Mouse (Mus musculus) gastrocnemius, adult 18-20 months (tissue): ENCODE measurements around the gene Xylt1. TPM values are rescaled to one million over a fixed set of nuclear protein-coding genes. Genes with fewer than 3 reads are reported as not detected.

ENCODE experiments used
- DNase-seq: peaks from one replicate; pipeline ENCODE4 v3.0.0; 2021; ENCODE audit warnings: low spot score
- total RNA-seq, 2 experiments: library from RNA; stranded (reverse); gene quantifications; 2 replicates each; pipeline ENCODE4 v1.2.3; 2021

Xylt1 gene
- total RNA-seq, 2 experiments from 2014 or later, result 8.2 to 9.3 TPM

DNA sequence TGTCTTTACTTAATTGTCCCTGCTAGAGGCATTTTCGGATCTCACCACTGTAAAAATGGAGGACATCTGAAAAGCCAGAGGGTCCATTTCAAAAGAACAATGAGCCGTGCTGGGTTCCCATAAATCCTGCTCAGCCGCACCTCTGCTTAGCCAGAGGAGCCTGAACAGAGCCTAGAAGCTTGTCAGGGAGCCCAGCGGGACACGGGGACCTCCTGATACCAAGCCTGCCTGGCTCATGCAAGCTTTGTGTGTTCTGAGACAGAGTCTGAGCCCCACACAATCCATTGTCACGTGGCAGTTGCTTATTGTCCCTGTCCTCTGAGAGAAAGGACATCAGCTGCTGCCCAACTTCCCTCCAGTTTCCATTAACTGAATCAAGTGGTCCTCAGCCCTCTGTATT is 229.7 kb downstream of the Xylt1 start:
- DNase-seq, result no peak

DNA sequence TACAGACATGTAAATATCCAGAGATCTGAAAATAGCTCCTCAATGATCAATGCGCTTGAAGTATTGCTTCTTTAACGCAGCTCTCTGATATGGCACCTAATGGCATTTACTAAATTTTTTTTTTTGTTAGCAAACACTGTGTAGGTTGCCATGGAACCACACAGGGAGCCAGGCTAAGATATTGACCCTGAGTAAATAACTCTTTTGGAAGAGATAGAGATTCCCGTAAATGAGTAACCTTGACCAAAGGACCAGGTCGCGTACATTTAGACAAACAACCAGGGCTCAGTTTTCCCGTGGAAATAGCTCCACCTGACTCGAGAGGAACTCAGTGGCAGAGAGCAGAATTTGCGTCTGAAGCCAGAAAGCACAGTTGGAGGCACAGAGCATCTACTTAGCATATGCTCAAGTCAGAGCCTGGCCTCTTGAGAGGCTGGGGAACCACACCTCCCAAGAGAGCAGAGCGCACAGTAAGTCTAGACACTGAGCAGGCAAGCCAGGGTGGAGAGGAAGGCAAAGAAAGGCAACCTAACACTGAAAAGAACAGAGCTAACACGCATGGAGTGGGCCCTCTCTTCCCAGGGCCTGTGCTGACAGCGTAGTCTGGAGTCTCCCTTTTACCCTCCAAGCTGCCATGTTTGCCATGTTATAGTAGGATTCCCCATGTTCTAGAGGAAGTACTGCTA is 232.2 kb downstream of the Xylt1 start:
- DNase-seq, result no peak

- DNase-seq, result no peak
Measured at GRCm38 (mm10) chr7:117613796-117614195, 233.0 kb downstream of the Xylt1 start.

DNA sequence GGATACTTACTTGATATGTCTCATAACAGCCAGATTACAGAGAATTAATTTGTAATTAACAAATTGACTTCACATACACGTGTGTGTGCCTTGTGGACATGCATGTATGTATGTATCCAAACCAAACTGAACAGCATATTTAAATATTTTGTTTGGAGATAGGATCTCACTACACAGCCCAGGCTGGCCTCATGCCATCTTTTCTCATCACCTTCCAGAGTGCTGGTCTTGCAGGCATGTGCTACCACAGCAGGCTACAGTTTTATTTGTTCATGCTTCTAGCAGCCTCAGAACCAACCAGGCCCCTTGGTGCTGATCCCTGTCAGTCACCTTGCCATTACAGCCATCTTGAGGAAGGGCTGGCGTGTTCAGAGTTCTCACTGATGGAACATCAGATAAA is 233.6 kb downstream of the Xylt1 start:
- DNase-seq, result no peak

- no peak for DNase-seq
Measured at GRCm38 (mm10) chr7:117614851-117615250, 234.1 kb downstream of the Xylt1 start.

- no peak for DNase-seq
Measured at GRCm38 (mm10) chr7:117616277-117616676, 235.5 kb downstream of the Xylt1 start.

- DNase-seq, result no peak
Measured at GRCm38 (mm10) chr7:117618715-117619150, 238.0 kb downstream of the Xylt1 start.

- peak; percentile 25 for DNase-seq
Measured at GRCm38 (mm10) chr7:117621566-117621965, 240.8 kb downstream of the Xylt1 start.

- peak; percentile 50 for DNase-seq
Measured at GRCm38 (mm10) chr7:117622769-117623168, 242.0 kb downstream of the Xylt1 start.

DNA sequence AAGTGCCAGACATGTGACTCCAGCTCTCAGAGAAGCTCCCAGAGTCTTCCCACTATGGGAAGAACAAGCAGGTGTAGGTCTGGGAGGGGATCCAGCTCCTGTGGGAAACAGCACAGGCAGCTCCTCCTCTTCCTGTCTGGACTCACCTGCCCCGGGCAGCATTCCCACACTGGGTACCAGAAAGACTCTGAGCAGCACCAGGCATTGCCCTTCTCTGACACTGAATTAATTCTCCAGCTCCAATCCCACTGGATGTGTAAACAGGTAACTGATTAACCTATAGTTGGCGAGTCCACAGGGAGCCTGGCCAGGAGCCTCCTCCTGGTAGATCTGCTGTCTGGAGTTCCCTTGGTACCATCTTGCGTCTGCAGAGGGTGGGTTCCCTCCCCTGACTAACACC is 248.0 kb downstream of the Xylt1 start:
- DNase-seq, result no peak

DNA sequence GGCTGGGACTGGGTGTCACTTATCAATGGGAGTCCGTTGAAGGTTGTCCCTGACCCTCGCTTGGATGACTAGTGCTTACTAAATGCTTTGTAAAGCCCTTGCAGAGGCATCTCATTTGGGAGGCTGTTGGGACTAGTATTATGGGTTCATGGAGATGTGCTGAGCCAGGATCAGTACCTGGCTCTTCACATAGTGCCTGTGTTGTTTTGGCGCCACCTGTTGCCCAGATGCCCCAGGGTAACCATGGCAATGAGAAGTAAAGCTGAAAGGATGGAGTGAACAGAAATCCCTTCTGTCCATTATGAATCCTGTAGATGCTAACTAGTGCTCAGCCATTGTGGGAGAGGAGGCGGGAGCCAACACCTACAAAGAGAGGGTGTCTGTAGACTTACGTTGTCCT is 249.9 kb downstream of the Xylt1 start:
- DNase-seq, result peak; percentile 10

DNA sequence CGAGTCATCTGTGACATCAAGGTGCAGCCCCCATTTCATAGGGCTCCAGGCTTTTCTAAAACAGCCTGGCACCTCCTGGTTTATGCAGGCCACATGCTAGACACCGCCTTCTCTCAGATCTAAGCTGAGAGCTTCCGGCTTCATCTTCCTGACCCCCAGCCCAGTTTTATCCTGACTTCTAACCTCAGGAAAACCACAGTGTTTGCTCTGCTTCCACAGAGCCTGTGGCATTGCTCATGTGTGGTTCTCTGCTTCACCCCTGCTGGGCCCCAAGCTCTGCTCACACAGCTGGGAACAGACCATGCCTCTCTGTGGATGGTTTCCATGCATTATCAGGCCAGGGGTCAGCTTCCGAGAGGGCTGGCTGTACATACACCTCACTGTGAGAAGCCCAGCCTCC is 254.8 kb downstream of the Xylt1 start:
- no peak for DNase-seq

DNA sequence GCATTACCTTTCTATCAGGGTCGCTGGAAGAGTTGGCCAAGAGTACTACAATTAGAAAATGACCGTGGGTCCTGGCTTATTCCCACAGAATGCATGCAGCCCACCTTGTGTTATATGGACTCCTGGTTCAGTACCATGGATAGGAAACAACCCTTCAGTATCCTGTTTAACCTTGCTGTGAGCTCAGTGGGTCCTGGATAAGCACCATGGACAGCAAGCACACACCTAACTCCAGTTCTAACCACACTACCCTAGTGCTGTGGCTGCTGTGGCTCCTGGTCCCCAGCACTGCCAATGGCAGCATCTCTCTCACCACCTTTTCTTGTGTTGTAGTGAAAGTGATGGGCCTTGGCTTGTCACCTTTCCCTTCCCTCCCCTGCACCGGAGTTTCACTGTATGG is 255.9 kb downstream of the Xylt1 start:
- no peak for DNase-seq

GRCm38 (mm10) chr7:117637997-117638396 is 257.2 kb downstream of the Xylt1 start:
- DNase-seq, result no peak

- DNase-seq, result no peak
Measured at GRCm38 (mm10) chr7:117652637-117653036, 271.9 kb downstream of the Xylt1 start.

DNA sequence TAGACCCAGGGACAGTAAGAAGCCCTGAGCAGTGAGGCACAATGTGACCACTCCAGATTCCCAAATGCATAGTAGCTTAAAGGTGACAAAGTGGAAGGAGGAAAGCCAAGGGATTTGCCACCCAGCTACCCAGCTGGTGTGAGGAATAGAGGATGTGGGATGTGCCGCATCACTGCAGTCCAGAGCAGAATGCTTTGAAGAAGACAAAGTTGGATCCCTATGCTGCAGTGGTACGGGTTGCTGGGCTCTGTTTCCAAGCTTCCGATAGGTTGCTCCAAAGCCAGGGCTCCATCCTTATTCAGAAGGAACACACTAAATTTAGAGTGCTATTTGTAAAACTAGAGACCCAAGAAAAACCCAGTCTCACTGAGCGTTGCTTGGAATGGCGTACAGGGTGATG is 275.0 kb downstream of the Xylt1 start:
- DNase-seq, result no peak

DNA sequence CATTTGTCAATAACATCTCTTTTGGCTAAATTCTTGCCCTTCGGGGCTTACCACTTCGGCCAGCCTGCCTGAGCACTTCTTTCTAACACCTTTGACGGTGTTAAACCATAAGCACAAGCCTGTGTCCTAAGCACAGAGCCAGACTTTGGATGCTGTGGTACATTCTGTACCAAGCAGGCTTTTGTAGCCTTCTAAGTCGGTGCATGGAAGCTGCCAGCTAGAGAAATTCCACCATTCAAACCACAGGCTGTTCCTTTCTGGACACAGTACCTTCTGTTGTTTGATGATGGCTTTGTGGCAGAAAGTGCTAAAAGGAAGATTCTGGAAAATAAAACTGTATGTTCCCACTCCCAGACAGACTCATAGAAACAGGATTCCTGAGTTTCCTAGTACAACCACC is 277.4 kb downstream of the Xylt1 start:
- no peak for DNase-seq

- no peak for DNase-seq
Measured at GRCm38 (mm10) chr7:117658739-117659138, 278.0 kb downstream of the Xylt1 start.

GRCm38 (mm10) chr7:117667286-117667685 is 286.5 kb downstream of the Xylt1 start:
- DNase-seq, result no peak

DNA sequence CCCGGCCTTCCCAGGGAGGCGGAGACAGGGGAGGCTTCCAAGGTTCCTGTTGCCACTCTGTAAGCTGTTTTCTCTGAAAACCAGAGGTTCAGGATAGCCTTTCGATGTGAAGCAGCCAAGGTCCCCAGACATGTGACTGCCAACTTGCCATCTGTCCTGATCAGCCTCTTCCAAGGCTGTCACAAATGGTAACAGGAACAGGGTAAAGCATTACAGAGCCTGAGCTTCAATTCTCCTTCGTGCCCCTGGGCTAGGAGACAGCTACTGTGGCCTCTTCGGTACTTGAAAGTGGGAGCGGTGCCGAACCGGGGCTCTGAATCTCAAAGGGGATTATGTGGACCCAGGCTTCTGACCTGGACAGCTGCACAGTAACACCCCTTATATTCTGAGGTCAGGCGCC is 287.4 kb downstream of the Xylt1 start:
- no peak for DNase-seq

GRCm38 (mm10) chr7:117672121-117672591 is 291.4 kb downstream of the Xylt1 start:
- no peak for DNase-seq

GRCm38 (mm10) chr7:117686120-117686996 is 305.6 kb downstream of the Xylt1 start:
- DNase-seq, result no peak

DNA sequence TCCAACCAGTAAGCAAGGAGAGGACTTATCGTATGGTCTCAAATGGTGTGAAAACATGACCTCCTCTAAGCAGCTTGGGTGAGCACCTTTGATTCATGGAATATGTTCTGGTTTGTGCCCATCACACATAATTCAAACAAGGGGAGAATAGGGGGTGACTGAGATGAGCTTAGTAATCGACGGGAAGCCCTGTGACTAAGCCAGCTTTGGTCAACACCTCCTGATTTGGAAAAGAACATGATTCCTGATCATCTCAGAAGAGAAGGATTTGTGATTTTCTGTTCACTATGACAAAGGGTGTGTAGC is 306.2 kb downstream of the Xylt1 start:
- DNase-seq, result no peak
